Mouse (Mus musculus) hindbrain, embryonic 14.5 days (tissue): ENCODE measurements around the gene Olfr248. TPM values are rescaled to one million over a fixed set of nuclear protein-coding genes. Genes with fewer than 3 reads are reported as not detected.

ENCODE experiments used
- ATAC-seq: fragments of 200-750 bp; cut with Nextera tagmentation; 2 replicates; pipeline ENCODE4 v1.8.0; 2017; ENCODE audit warnings: moderate number of reproducible peaks, mild to moderate bottlenecking, moderate TSS enrichment, moderate library complexity; ENCODE audit not compliant: low FRiP score
- DNase-seq: peaks from one replicate; pipeline ENCODE4 v3.0.0-alpha.2; 2015; ENCODE audit warnings: low spot score
- H3K27ac ChIP-seq: fragments of 300-500 bp; sonication (generic); 2 replicates; pipeline ENCODE4 v1.5.1; 2014; ENCODE audit warnings: mild to moderate bottlenecking, moderate library complexity
- H3K27me3 ChIP-seq: fragments of 300-500 bp; sonication (generic); 2 replicates; pipeline ENCODE4 v1.6.1; 2014; ENCODE audit warnings: mild to moderate bottlenecking, low read length, mixed read lengths; ENCODE audit not compliant: control insufficient read depth, insufficient read depth
- H3K36me3 ChIP-seq: fragments of 300-500 bp; sonication (generic); replicated peaks from 2 replicates; pipeline ENCODE4 v1.6.1; 2014; ENCODE audit not compliant: control insufficient read depth, insufficient read depth
- H3K4me1 ChIP-seq: fragments of 300-500 bp; sonication (generic); replicated peaks from 2 replicates; pipeline ENCODE4 v1.6.1; 2014; ENCODE audit warnings: antibody characterized with exemption, low read length, mixed read lengths; ENCODE audit not compliant: control insufficient read depth, insufficient read depth
- H3K4me2 ChIP-seq: fragments of 300-500 bp; sonication (generic); replicated peaks from 2 replicates; pipeline ENCODE4 v1.6.1; 2014; ENCODE audit warnings: mild to moderate bottlenecking, moderate library complexity
- H3K4me3 ChIP-seq: fragments of 300-500 bp; sonication (generic); replicated peaks from 2 replicates; pipeline ENCODE4 v1.5.1; 2014; ENCODE audit warnings: mild to moderate bottlenecking, low read length
- H3K9ac ChIP-seq: fragments of 300-500 bp; sonication (generic); 2 replicates; pipeline ENCODE4 v1.6.1; 2014
- H3K9me3 ChIP-seq: fragments of 300-500 bp; sonication (generic); 2 replicates; pipeline ENCODE4 v1.6.1; 2016; ENCODE audit warnings: low read length; ENCODE audit not compliant: control insufficient read depth
- WGBS: fragments of 180-500 bp; shearing (Covaris S2); extraction: QIAGEN DNeasy Blood & Tissue Kit; methylation state at CpG from one replicate; pipeline ENCODE4 v1.1.7; 2014; 5-methylcytosine and 5-hydroxymethylcytosine counted together
- polyA plus RNA-seq: library from polyadenylated mRNA; unstranded; fragments of >200 nt; fragmentation: Nextera tagmentation; extraction: Ambion mirVana; gene quantifications from 2 replicates; pipeline ENCODE4 v1.2.1, GENCODE M21; 2014

Olfr248 gene
- polyA plus RNA-seq, 1 experiment from 2014 or later: not detected

DNA sequence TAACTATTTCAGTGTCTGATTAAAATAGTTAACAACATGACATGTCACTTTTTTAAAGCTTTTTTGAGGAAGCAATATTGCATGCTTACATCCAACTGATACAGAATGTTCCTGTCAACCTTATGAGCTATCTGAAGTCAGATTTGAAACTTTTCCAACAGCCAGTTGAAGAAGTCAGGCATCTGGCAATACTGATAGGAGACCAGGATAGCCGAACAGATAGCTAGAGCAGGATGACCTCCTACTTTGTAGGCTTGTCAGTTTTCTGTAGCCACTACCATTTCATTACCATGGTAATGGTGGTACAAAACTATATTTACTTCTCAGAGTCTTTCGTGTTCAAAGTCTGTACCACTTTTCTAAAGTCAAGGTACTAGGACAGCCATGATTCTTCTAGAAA, 37.6 kb downstream of the Olfr248 start:
- no peak for ATAC-seq
- WGBS: 92% methylated on average over 2 of the region's 2 CpGs
- no peak overlapping the region for H3K9ac ChIP-seq

GRCm38 (mm10) chr1:174434121-174434520, 43.3 kb downstream of the Olfr248 start:
- no peaks in the 10 kb centered on the region for H3K4me1 ChIP-seq
- H3K27ac ChIP-seq: no peak overlapping the region
- no peaks in the 10 kb centered on the region for H3K27me3 ChIP-seq
- no peak for ATAC-seq
- H3K9me3 ChIP-seq: no peaks in the 10 kb centered on the region
- no peak overlapping the region for H3K4me3 ChIP-seq
- 68% methylated on average over 1 of the region's 1 CpGs for WGBS
- no peak for DNase-seq
- H3K36me3 ChIP-seq: no peaks in the 10 kb centered on the region
- no peak overlapping the region for H3K4me2 ChIP-seq
- no peak overlapping the region for H3K9ac ChIP-seq

More for the DNA sequence above, 37.6 kb downstream of the Olfr248 start:
- H3K4me1 ChIP-seq: no peaks in the 10 kb centered on the region
- no peak overlapping the region for H3K4me3 ChIP-seq
- no peaks in the 10 kb centered on the region for H3K9me3 ChIP-seq
- H3K36me3 ChIP-seq: no peaks in the 10 kb centered on the region
- H3K27me3 ChIP-seq: no peaks in the 10 kb centered on the region
- H3K4me2 ChIP-seq: no peak overlapping the region
- no peak for DNase-seq
- H3K27ac ChIP-seq: no peak overlapping the region

Other genes with a start within 250 kb of the Olfr248 start
- not detected in 2 replicates for gene Olfr420, start 235.4 kb upstream of the Olfr248 start, polyA plus RNA-seq
- 0.12 and 0.37 TPM in 2 replicates for gene Spta1, start 218.3 kb upstream of the Olfr248 start, polyA plus RNA-seq
- gene Olfr419, start 139.0 kb upstream of the Olfr248 start, polyA plus RNA-seq: not detected in 2 replicates
- gene Mptx1, start 60.5 kb upstream of the Olfr248 start, polyA plus RNA-seq: not detected in 2 replicates
- gene Olfr417, start 25.9 kb upstream of the Olfr248 start, polyA plus RNA-seq: not detected in 2 replicates
- not detected in 2 replicates for gene Olfr414, start 33.0 kb downstream of the Olfr248 start, polyA plus RNA-seq
- gene Olfr220, start 51.0 kb downstream of the Olfr248 start, polyA plus RNA-seq: not detected in 2 replicates
- gene Fmn2, start 110.8 kb downstream of the Olfr248 start, polyA plus RNA-seq: 8.3 and 9.6 TPM in 2 replicates